Mouse (Mus musculus): Measurements from ENCODE around the gene Large1.

DNA sequence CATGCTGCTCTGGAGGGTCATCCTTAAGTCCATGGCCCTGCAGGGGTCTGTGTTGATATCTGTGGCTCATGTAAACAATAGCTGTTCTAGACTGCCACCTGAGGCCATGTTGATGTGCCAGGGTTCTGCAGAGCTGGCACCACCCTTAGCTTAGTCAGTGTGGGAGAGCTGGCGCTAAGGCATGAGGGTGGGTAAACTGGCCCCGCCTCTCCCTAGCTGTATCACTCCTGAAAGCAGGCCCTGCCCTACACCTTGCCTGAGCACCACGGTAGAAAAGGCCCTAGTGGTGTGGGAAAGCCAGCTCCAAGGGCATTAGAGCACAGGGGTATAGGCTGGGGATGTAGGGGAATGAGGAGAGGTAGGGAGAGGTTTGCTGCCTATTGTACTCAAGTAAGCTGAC, 191.3 kb downstream of the Large1 start:
- TF ChIP-seq CTCF (IDR thresholded peaks at IDR 0.05; ENCODE audit: low read depth) (no peak), EP300 (IDR thresholded peaks at IDR 0.05; ENCODE audit: low read depth) (no peak)
